Mouse (Mus musculus) ovary, postnatal 10 days (tissue): ENCODE measurements around the gene Plekhg6.

Experiments
- DNase-seq: peaks from one replicate; pipeline ENCODE4 v3.0.0; 2022; ENCODE audit warnings: low spot score

Gene Plekhg6

GRCm38 (mm10) chr6:125353221-125353620 is 27.4 kb downstream of the Plekhg6 start:
- DNase-seq, result no peak

GRCm38 (mm10) chr6:125352811-125353210 is 27.8 kb downstream of the Plekhg6 start:
- DNase-seq, result no peak

- no peak for DNase-seq
Measured at GRCm38 (mm10) chr6:125352046-125352384, 28.6 kb downstream of the Plekhg6 start.

- DNase-seq, result no peak
Measured at GRCm38 (mm10) chr6:125351368-125352045, 29.1 kb downstream of the Plekhg6 start.

- no peak for DNase-seq
Measured at GRCm38 (mm10) chr6:125350995-125351324, 29.6 kb downstream of the Plekhg6 start.

- DNase-seq, result no peak
Measured at GRCm38 (mm10) chr6:125350231-125350994, 30.2 kb downstream of the Plekhg6 start.

GRCm38 (mm10) chr6:125349575-125350230 is 30.9 kb downstream of the Plekhg6 start:
- DNase-seq, result no peak

- DNase-seq, result no peak
Measured at GRCm38 (mm10) chr6:125348721-125349574, 31.6 kb downstream of the Plekhg6 start, which contains the start of gene Tnfrsf1a. Tnfrsf1a (plus strand) TSS chr6:125349362.

GRCm38 (mm10) chr6:125346029-125346428 is 34.6 kb downstream of the Plekhg6 start:
- no peak for DNase-seq

- no peak for DNase-seq
Measured at GRCm38 (mm10) chr6:125345625-125346024, 35.0 kb downstream of the Plekhg6 start.

GRCm38 (mm10) chr6:125344866-125345265 is 35.7 kb downstream of the Plekhg6 start:
- DNase-seq, result no peak

GRCm38 (mm10) chr6:125344084-125344483 is 36.5 kb downstream of the Plekhg6 start:
- no peak for DNase-seq

GRCm38 (mm10) chr6:125342198-125342597 is 38.4 kb downstream of the Plekhg6 start:
- no peak for DNase-seq

- DNase-seq, result no peak
Measured at GRCm38 (mm10) chr6:125340244-125340643, 40.3 kb downstream of the Plekhg6 start.

- DNase-seq, result no peak
Measured at GRCm38 (mm10) chr6:125338791-125339660, 41.6 kb downstream of the Plekhg6 start.

- DNase-seq, result no peak
Measured at GRCm38 (mm10) chr6:125334356-125334755, 46.2 kb downstream of the Plekhg6 start.

- no peak for DNase-seq
Measured at GRCm38 (mm10) chr6:125333112-125333899, 47.3 kb downstream of the Plekhg6 start.

- peak; percentile 70 for DNase-seq
Measured at GRCm38 (mm10) chr6:125330626-125331326, 49.8 kb downstream of the Plekhg6 start.

- no peak for DNase-seq
Measured at GRCm38 (mm10) chr6:125328243-125328642, 52.4 kb downstream of the Plekhg6 start.

- no peak for DNase-seq
Measured at GRCm38 (mm10) chr6:125325337-125325736, 55.3 kb downstream of the Plekhg6 start.
